Mouse (Mus musculus) midbrain, embryonic 15.5 days (tissue): ENCODE results near the gene Ostf1. TPM values are rescaled to one million over a fixed set of nuclear protein-coding genes. Genes with fewer than 3 reads are reported as not detected.

ENCODE experiments used
- ATAC-seq: fragments of 200-750 bp; cut with Nextera tagmentation; replicated peaks from 2 replicates; pipeline ENCODE4 v1.8.0; 2017; ENCODE audit warnings: moderate TSS enrichment
- H3K27ac ChIP-seq: fragments of 300-500 bp; sonication (generic); 2 replicates; pipeline ENCODE4 v1.5.1; 2015; ENCODE audit warnings: mild to moderate bottlenecking, inconsistent platforms
- H3K27me3 ChIP-seq: fragments of 300-500 bp; sonication (generic); replicated peaks from 2 replicates; pipeline ENCODE4 v1.6.1; 2015; ENCODE audit warnings: inconsistent platforms
- H3K36me3 ChIP-seq: fragments of 300-500 bp; sonication (generic); replicated peaks from 2 replicates; pipeline ENCODE4 v1.6.1; 2015; ENCODE audit warnings: inconsistent platforms
- H3K4me1 ChIP-seq: fragments of 300-500 bp; sonication (generic); 2 replicates; pipeline ENCODE4 v1.6.1; 2015; ENCODE audit warnings: inconsistent platforms
- H3K4me2 ChIP-seq: fragments of 300-500 bp; sonication (generic); 2 replicates; pipeline ENCODE4 v1.6.1; 2015; ENCODE audit warnings: inconsistent platforms, mild to moderate bottlenecking, moderate library complexity
- H3K4me3 ChIP-seq: fragments of 300-500 bp; sonication (generic); 2 replicates; pipeline ENCODE4 v1.5.1; 2015; ENCODE audit warnings: mild to moderate bottlenecking, inconsistent platforms
- H3K9ac ChIP-seq: fragments of 300-500 bp; sonication (generic); 2 replicates; pipeline ENCODE4 v1.6.1; 2015; ENCODE audit warnings: mild to moderate bottlenecking, inconsistent platforms
- H3K9me3 ChIP-seq: fragments of 300-500 bp; sonication (generic); 2 replicates; pipeline ENCODE4 v1.6.1; 2016; ENCODE audit warnings: inconsistent platforms
- WGBS: fragments of 180-500 bp; shearing (Covaris S2); methylation state at CpG from one replicate; pipeline ENCODE4 v1.1.7; 2015; ENCODE audit warnings: mixed read lengths; 5-methylcytosine and 5-hydroxymethylcytosine counted together
- polyA plus RNA-seq: library from polyadenylated mRNA; unstranded; fragments of >200 nt; fragmentation: Nextera tagmentation; extraction: Ambion mirVana; gene quantifications from 2 replicates; pipeline ENCODE4 v1.2.1, GENCODE M21; 2015

Ostf1 gene
- polyA plus RNA-seq = 37.2 and 42.4 TPM in 2 replicates

DNA sequence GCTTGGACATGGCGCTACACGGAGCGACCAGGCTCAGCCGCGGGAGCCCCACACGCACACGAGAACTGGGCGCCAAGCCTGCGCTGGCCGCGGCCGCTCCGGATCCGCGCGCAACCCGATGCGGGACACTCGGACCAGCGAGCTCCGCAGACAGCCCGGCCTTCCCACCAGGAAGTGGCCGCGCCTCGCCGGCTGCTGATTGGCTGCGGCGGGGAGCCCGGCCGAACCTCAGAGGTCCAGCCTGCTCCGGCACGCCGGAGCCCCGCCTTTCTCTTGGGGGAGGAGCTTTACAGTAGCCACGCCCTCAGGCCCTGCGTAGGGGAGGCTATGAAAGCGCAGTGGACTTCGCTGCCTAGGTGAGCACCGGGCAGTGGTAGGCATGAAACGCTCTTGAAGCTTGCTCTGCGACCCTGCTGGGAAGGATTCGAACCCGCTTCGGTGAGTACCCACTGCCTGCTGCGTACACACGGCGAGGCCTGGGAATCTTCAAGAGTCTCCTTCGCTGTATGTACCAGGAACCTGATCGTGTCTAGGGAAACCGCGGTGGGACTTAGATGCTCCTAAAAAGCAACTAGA is at the start of gene Ostf1, which contains the start of gene Nmrk1:
Ostf1 (minus strand) TSS at position 180 of the 576 bp plus-strand sequence.
Nmrk1 (plus strand) TSS at position 307 of the 576 bp plus-strand sequence.
- H3K9me3 ChIP-seq = no peaks in the 10 kb centered on the region
- WGBS = under 1% methylated on average over 51 of the region's 51 CpGs
- no peaks in the 10 kb centered on the region for H3K36me3 ChIP-seq
- H3K27me3 ChIP-seq = peaks cover 6% of the 10 kb centered on the region; the same call in 1 of the 2 replicates
- H3K4me3 ChIP-seq = peak within 1 kb of the TSS; percentile 61
- H3K9ac ChIP-seq = peak within 1 kb of the TSS; percentile 46
- peaks cover 12% of the 10 kb centered on the region for H3K4me1 ChIP-seq
- H3K4me2 ChIP-seq = peak within 1 kb of the TSS; percentile 99
- peak within 1 kb of the TSS; percentile 50 for H3K27ac ChIP-seq
- ATAC-seq = peak; percentile 99

DNA sequence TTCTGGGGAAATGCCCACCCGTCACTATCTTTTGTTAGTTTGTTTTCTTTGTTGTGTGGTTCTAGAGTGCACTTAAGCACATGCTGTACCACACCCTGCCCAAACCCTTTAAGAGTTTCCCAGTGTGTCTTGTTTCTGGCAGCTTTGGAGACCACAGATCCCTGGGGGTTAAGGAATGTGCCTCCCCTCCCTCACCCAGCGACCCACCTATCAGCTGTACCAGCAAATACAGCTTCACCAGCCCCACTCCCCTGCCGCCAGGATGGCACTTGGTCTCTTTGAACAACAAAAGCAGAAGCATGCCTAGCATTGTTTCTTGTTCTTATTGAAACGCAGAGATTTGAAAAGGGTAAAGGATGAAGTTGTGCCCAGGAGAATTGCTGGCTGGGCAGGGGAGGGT is 41.5 kb upstream of the Ostf1 start:
- no peaks in the 10 kb centered on the region for H3K9me3 ChIP-seq
- WGBS = 7% methylated on average over 4 of the region's 4 CpGs
- H3K4me1 ChIP-seq = peaks cover 21% of the 10 kb centered on the region
- H3K4me3 ChIP-seq = peak overlapping the region; percentile 10; the same call in 1 of the 2 replicates
- peak overlapping the region; percentile 9; the same call in 1 of the 2 replicates for H3K9ac ChIP-seq
- H3K27me3 ChIP-seq = no peaks in the 10 kb centered on the region
- no peak for ATAC-seq
- no peaks in the 10 kb centered on the region for H3K36me3 ChIP-seq
- H3K27ac ChIP-seq = no peak overlapping the region
- peak overlapping the region; percentile 55 for H3K4me2 ChIP-seq

DNA sequence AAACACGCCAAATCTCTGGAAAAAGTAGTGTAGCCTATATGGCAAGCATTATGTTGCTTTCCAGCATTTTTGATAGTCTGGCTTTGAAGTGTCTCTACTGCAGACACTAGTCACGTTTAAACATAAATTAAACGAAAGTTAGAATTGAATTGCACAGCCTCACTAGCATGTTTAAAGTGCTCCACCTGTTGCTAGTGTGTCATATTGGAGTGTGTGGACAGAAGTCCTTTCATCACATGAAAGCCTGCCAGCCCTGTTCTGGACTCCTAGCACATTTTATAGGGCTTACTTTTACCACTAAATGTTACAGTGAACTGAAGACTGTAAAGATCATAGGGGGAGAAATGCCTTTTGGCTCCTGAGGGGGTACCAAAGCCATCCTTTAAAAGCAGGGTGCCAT is 40.9 kb upstream of the Ostf1 start:
- Histone ChIP-seq H3K27ac (no peak overlapping the region), H3K4me1 (peaks cover 21% of the 10 kb centered on the region), H3K4me3 (peak overlapping the region; percentile 10), H3K9me3 (no peaks in the 10 kb centered on the region), H3K4me2 (peak overlapping the region; percentile 55), H3K9ac (peak overlapping the region; percentile 9; the same call in 1 of the 2 replicates), H3K36me3 (no peaks in the 10 kb centered on the region), H3K27me3 (no peaks in the 10 kb centered on the region)
- 67% methylated on average over 3 of the region's 3 CpGs for WGBS
- ATAC-seq = no peak

DNA sequence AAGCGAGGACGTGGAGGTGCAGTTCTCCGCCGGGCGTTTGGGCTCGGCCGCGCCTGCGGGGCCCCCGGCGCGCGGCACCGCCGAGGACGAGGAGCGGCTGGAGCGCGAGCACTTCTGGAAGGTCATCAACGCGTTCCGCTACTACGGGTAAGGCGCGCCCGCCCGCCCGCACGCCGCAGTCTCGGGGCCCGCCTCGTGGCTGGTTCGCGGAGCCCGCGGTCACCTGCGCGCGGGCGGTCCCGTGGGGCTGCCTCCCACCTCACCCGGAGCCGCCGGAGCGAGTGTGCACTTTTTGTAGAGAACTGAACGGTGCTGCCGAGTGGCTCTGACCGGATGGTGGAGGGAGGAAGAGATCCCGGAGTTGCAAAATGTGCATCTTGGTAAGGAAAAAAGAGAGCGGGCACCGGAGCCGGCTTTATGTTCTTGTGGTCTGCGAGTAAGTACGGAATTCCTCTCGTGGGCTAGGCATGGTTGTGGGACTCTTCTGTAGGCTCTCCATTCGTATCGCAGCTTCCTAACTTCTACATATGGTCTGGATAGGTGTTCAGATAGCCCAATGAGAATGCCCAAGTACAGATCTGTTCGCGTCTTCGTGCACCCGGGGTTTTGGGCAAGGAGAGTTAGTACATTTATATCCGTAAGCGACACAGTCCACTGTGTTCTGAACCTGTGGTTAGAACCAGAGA is 39.6 kb upstream of the Ostf1 start:
- H3K27me3 ChIP-seq = no peaks in the 10 kb centered on the region
- under 1% methylated on average over 64 of the region's 64 CpGs for WGBS
- peak; percentile 74 for ATAC-seq
- H3K4me2 ChIP-seq = peak overlapping the region; percentile 55
- H3K9me3 ChIP-seq = no peaks in the 10 kb centered on the region
- peaks cover 21% of the 10 kb centered on the region for H3K4me1 ChIP-seq
- no peaks in the 10 kb centered on the region for H3K36me3 ChIP-seq
- peak overlapping the region; percentile 73 for H3K4me3 ChIP-seq
- peak overlapping the region; percentile 78 for H3K27ac ChIP-seq
- H3K9ac ChIP-seq = peak overlapping the region; percentile 61

DNA sequence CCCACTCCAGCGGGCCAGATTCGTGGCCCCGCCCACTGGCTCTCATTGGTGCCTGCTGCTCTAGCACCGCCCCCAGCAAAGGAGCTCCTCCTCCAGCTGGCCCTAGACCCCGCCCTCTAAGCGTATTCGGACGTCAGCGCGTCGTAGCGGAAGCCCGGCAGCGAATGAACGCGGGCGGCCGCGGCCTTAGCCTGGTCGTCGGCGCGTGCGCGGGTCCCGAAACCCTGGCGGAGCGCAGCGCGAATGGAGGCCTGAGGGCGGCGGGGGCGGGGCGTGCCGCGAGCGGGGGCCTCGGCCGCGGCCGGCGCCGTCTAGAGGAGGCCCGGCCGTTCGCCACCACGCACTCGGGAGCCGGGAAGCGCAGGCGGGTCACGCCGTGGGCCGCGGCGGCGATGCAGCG is 39.0 kb upstream of the Ostf1 start, which contains the start of gene Carnmt1:
Carnmt1 (plus strand) TSS at position 157 of the 400 bp plus-strand sequence.
- H3K9me3 ChIP-seq = no peaks in the 10 kb centered on the region
- H3K9ac ChIP-seq = peak within 1 kb of the TSS; percentile 61
- no peaks in the 10 kb centered on the region for H3K36me3 ChIP-seq
- H3K4me3 ChIP-seq = peak within 1 kb of the TSS; percentile 73
- peak within 1 kb of the TSS; percentile 55 for H3K4me2 ChIP-seq
- ATAC-seq = peak; percentile 99
- peak within 1 kb of the TSS; percentile 78 for H3K27ac ChIP-seq
- H3K27me3 ChIP-seq = no peaks in the 10 kb centered on the region
- under 1% methylated on average over 57 of the region's 58 CpGs for WGBS
- peaks cover 21% of the 10 kb centered on the region for H3K4me1 ChIP-seq

DNA sequence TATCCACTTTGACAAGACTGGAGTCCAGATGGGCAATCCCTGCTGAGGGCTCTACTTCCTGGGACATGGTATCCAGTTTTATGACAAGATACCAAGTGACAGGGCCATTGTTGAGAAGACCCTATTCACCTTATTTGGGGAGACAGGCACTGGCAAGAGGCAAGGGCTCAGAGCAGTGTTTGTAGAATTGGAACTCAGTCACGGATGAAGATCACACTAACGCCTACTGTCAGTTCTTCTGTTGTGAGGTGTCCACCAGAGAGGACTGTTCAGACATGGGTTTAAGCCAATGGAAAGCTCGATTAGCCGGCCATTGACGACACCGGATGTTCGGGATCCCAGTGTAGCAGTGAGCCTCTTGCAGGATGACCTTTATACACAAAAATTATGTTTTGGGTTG is 37.9 kb upstream of the Ostf1 start:
- WGBS = 54% methylated on average over 7 of the region's 7 CpGs
- H3K36me3 ChIP-seq = no peaks in the 10 kb centered on the region
- H3K9ac ChIP-seq = no peak overlapping the region
- peaks cover 21% of the 10 kb centered on the region for H3K4me1 ChIP-seq
- H3K27ac ChIP-seq = no peak overlapping the region
- H3K27me3 ChIP-seq = no peaks in the 10 kb centered on the region
- no peak for ATAC-seq
- no peak overlapping the region for H3K4me3 ChIP-seq
- no peaks in the 10 kb centered on the region for H3K9me3 ChIP-seq
- H3K4me2 ChIP-seq = no peak overlapping the region

DNA sequence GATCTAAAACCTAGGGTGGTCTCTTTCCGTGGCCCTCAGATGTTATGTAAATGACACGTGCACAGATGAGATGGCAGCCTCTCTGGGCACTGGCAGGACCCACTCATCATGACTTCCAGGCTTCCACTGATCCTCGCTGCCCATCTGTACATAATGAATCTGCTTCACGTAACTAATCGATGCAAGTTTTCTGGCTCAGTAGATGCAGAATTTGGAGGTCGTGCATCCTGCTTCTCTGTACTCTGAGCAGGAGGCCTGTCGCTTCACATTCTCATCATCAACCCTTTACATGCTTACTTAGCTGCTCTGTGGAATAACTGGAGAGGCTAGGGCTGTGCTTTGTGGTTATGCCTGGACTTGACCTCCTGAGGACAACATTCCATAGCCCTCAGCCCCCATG is 35.3 kb upstream of the Ostf1 start:
- Histone ChIP-seq H3K9me3 (no peaks in the 10 kb centered on the region), H3K27ac (no peak overlapping the region), H3K4me2 (no peak overlapping the region), H3K36me3 (no peaks in the 10 kb centered on the region), H3K4me3 (no peak overlapping the region), H3K9ac (no peak overlapping the region), H3K4me1 (peaks cover 5% of the 10 kb centered on the region), H3K27me3 (no peaks in the 10 kb centered on the region)
- 70% methylated on average over 7 of the region's 7 CpGs for WGBS
- ATAC-seq = no peak

DNA sequence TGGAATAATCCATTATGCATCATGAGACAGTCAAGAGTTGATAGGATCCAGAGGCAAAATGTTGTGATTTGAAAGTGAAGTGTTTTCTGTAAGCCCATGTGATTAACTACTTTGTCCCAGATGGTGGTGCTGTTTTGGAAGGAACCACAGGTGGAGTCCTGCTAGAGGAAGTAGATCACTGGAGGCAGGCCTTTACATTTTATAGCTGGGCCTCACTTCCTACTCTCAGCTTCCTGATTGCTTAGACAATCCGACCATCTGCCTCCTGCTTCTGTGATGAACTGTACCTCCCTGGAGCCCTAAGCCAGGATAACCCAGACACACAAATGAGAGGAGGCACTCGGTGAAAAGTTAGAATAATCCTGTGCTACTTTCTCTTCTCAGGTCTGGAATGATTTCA is 32.3 kb upstream of the Ostf1 start:
- Histone ChIP-seq H3K36me3 (no peaks in the 10 kb centered on the region), H3K9ac (no peak overlapping the region), H3K9me3 (no peaks in the 10 kb centered on the region), H3K27me3 (no peaks in the 10 kb centered on the region), H3K27ac (no peak overlapping the region), H3K4me1 (no peaks in the 10 kb centered on the region), H3K4me3 (no peak overlapping the region), H3K4me2 (no peak overlapping the region)
- WGBS = 72% methylated on average over 2 of the region's 2 CpGs
- no peak for ATAC-seq

DNA sequence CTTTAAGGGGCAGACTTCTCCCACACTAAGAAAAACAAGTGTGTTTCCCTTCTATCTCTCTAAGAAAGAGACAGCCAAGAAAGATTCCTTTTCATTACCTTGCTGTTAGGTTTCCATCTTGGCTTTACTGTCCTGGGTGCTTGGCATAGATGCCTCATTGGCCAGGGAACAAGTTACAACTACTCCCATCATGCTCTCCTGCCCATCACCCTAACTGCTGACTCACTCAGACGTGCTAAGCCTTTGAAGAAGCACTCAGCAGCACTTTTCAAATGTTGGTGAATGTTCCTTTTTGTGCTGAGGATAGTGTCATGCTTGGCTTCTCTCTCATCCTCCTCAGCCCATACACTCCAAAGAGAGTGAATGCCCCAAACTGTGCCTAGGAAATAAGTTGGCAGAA is 30.1 kb upstream of the Ostf1 start:
- 53% methylated on average over 1 of the region's 1 CpGs for WGBS
- no peak overlapping the region for H3K9ac ChIP-seq
- H3K27ac ChIP-seq = no peak overlapping the region
- H3K36me3 ChIP-seq = no peaks in the 10 kb centered on the region
- H3K4me1 ChIP-seq = no peaks in the 10 kb centered on the region
- H3K4me2 ChIP-seq = no peak overlapping the region
- ATAC-seq = no peak
- no peak overlapping the region for H3K4me3 ChIP-seq
- no peaks in the 10 kb centered on the region for H3K27me3 ChIP-seq
- H3K9me3 ChIP-seq = no peaks in the 10 kb centered on the region

DNA sequence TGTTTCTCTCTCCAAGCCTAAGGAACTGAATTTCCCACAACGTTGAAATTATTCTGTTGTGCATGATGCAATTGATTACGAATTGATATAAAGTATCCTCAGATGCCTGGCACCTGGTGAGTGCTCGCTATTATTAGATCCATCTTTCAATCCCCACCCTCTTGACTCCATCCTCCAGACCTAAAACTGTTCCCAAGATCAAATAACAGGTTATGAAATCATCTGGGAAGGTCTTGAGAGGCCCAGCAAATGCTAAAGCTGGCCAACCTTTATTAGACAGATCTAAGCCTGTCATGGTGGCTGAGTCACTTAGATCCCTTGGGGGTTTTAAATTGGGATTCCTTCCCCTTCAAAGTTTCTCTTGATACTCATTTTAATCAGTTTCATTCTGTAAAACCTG is 28.8 kb upstream of the Ostf1 start:
- Histone ChIP-seq H3K4me2 (no peak overlapping the region), H3K27me3 (no peaks in the 10 kb centered on the region), H3K36me3 (no peaks in the 10 kb centered on the region), H3K9me3 (no peaks in the 10 kb centered on the region), H3K4me1 (no peaks in the 10 kb centered on the region), H3K9ac (no peak overlapping the region), H3K27ac (no peak overlapping the region), H3K4me3 (no peak overlapping the region)
- no peak for ATAC-seq
- WGBS = 90% methylated on average over 3 of the region's 3 CpGs

DNA sequence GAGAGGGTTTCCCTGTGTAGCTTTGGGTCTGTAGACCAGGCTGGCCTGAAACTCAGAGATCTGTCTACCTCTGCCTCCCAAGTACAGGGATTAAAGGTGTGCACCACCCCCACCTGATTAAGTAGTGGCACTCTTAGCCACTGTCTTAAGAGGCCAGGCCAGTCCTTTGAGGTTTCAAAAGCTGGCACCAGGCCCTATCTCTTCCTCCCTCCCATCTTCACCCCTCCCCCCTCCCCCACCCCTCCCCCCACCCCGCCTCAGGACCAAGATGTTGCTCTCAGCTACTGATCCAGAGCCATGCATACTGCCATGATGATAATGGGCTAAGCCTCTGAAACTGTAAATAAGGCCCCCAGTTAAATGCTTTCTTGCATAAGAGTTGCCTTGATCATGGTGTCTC is 27.7 kb upstream of the Ostf1 start:
- no peak overlapping the region for H3K27ac ChIP-seq
- H3K4me1 ChIP-seq = no peaks in the 10 kb centered on the region
- no peak for ATAC-seq
- no peaks in the 10 kb centered on the region for H3K27me3 ChIP-seq
- no peak overlapping the region for H3K4me3 ChIP-seq
- no peak overlapping the region for H3K4me2 ChIP-seq
- no peak overlapping the region for H3K9ac ChIP-seq
- no peaks in the 10 kb centered on the region for H3K36me3 ChIP-seq
- H3K9me3 ChIP-seq = no peaks in the 10 kb centered on the region
- 63% methylated on average over 1 of the region's 1 CpGs for WGBS

DNA sequence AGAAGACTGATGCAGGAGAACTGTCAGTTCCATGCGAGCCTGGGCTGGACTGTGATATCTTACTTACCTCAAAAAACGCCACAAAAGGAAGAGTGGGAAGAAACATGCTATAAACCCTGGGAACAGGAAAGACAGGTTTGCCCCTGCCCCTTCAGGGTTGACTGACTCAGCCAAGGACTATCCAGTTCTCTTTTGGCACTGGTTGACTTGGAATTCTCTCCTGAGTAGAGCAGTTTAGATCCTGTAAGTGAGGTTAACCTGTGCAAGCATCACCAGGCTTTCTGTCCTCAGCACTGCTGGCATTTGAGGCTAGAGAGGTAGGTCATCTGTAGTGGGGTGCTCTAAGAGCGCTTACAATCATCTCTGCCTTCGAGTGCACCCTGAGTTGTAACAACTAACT is 26.9 kb upstream of the Ostf1 start:
- no peak overlapping the region for H3K9ac ChIP-seq
- no peaks in the 10 kb centered on the region for H3K4me1 ChIP-seq
- no peaks in the 10 kb centered on the region for H3K9me3 ChIP-seq
- 75% methylated on average over 4 of the region's 4 CpGs for WGBS
- no peak for ATAC-seq
- H3K4me3 ChIP-seq = no peak overlapping the region
- H3K4me2 ChIP-seq = no peak overlapping the region
- H3K27me3 ChIP-seq = no peaks in the 10 kb centered on the region
- H3K27ac ChIP-seq = no peak overlapping the region
- H3K36me3 ChIP-seq = no peaks in the 10 kb centered on the region

DNA sequence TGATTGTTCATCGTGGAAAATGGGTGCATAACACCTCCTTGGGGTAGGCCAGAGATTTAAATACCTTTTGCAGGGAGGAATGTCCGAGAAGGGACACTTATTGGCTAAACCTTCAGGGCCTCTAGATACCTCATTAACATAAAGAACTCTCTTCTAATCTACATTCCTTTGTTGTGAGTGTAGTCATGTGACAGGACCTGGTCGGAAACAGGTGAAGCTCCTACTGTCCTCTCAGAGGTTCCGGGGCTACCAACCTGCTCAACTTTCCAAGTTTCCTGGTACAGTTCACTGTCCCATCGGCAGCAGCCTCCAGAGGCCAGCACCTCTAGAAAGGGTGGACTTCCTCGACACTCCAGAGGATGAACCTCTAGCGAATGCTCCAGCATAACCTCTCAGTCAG is 24.4 kb upstream of the Ostf1 start:
- no peak overlapping the region for H3K4me3 ChIP-seq
- no peaks in the 10 kb centered on the region for H3K36me3 ChIP-seq
- H3K27me3 ChIP-seq = no peaks in the 10 kb centered on the region
- ATAC-seq = no peak
- H3K4me2 ChIP-seq = no peak overlapping the region
- H3K4me1 ChIP-seq = no peaks in the 10 kb centered on the region
- H3K9me3 ChIP-seq = no peaks in the 10 kb centered on the region
- H3K9ac ChIP-seq = no peak overlapping the region
- H3K27ac ChIP-seq = no peak overlapping the region
- 91% methylated on average over 7 of the region's 7 CpGs for WGBS
